Mouse (Mus musculus): ENCODE measurements around the gene Sept6. TPM values are rescaled to one million over a fixed set of nuclear protein-coding genes. Genes with fewer than 3 reads are reported as not detected.
"Not testable (repeated sequence)": the region's sequence is repeated elsewhere in the genome, so short reads cannot be mapped to it uniquely, and the experiment has no call there.

Gene Sept6
- total RNA-seq, 2 experiments from 2014 or later = 42.1 to 53.5 TPM

GRCm38 (mm10) chrX:36972951-36973471 lies 18.6 kb downstream of the Sept6 start:
- ATAC-seq (replicated peaks; ENCODE audit: poor library complexity) = no peak

- no peak for ATAC-seq (replicated peaks; ENCODE audit: poor library complexity)
These were observed 20.4 kb downstream of the Sept6 start for GRCm38 (mm10) chrX:36971156-36971555.

- peak; percentile 37; the same call in 1 of the 2 replicates for ATAC-seq (replicated peaks; ENCODE audit: poor library complexity)
These were observed 22.1 kb downstream of the Sept6 start for GRCm38 (mm10) chrX:36969501-36969900.

GRCm38 (mm10) chrX:36956674-36957073 lies 34.9 kb downstream of the Sept6 start:
- peak; percentile 58 for ATAC-seq (replicated peaks; ENCODE audit: poor library complexity)

GRCm38 (mm10) chrX:36941106-36941505 lies 50.5 kb downstream of the Sept6 start:
- no peak for ATAC-seq (replicated peaks; ENCODE audit: poor library complexity)

- peak; percentile 73 for ATAC-seq (replicated peaks; ENCODE audit: poor library complexity)
These were observed 51.7 kb downstream of the Sept6 start for GRCm38 (mm10) chrX:36939806-36940413.

- ATAC-seq (replicated peaks; ENCODE audit: poor library complexity) = no peak
These were observed 56.1 kb downstream of the Sept6 start for GRCm38 (mm10) chrX:36935326-36935966.

GRCm38 (mm10) chrX:36930574-36930973 lies 61.0 kb downstream of the Sept6 start:
- peak; percentile 57 for ATAC-seq (replicated peaks; ENCODE audit: poor library complexity)

- no peak for ATAC-seq (replicated peaks; ENCODE audit: poor library complexity)
These were observed 61.9 kb downstream of the Sept6 start for GRCm38 (mm10) chrX:36929694-36930093.

- no peak for ATAC-seq (replicated peaks; ENCODE audit: poor library complexity)
These were observed 62.8 kb downstream of the Sept6 start for GRCm38 (mm10) chrX:36928791-36929190.

GRCm38 (mm10) chrX:36921346-36921745 lies 70.2 kb downstream of the Sept6 start:
- no peak for ATAC-seq (replicated peaks; ENCODE audit: poor library complexity)

GRCm38 (mm10) chrX:36917749-36918148 lies 73.8 kb downstream of the Sept6 start:
- peak; percentile 50 for ATAC-seq (replicated peaks; ENCODE audit: poor library complexity)

GRCm38 (mm10) chrX:36911343-36911742 lies 80.3 kb downstream of the Sept6 start:
- ATAC-seq (replicated peaks; ENCODE audit: poor library complexity) = peak; percentile 90

- ATAC-seq (replicated peaks; ENCODE audit: poor library complexity) = peak; percentile 27; the same call in 1 of the 2 replicates
These were observed 85.1 kb downstream of the Sept6 start for GRCm38 (mm10) chrX:36906539-36906938.

- peak; percentile 93 for ATAC-seq (replicated peaks; ENCODE audit: poor library complexity)
These were observed 88.4 kb downstream of the Sept6 start for GRCm38 (mm10) chrX:36903115-36903768.

GRCm38 (mm10) chrX:36902321-36903114 lies 89.1 kb downstream of the Sept6 start, which contains the start of gene Nkrf:
Gene Nkrf (minus strand): TSS chrX:36902899.
- ATAC-seq (replicated peaks; ENCODE audit: poor library complexity) = peak; percentile 33; the same call in 1 of the 2 replicates

GRCm38 (mm10) chrX:36901655-36902054 lies 89.9 kb downstream of the Sept6 start:
- ATAC-seq (replicated peaks; ENCODE audit: poor library complexity) = no peak

GRCm38 (mm10) chrX:36898931-36899330 lies 92.7 kb downstream of the Sept6 start:
- ATAC-seq (replicated peaks; ENCODE audit: poor library complexity) = not testable (repeated sequence)

- ATAC-seq (replicated peaks; ENCODE audit: poor library complexity) = 0 out of 2 replicates have a peak, but pooled peaks have one; percentile 31
These were observed 106.9 kb downstream of the Sept6 start for GRCm38 (mm10) chrX:36884719-36885118.

- peak; percentile 32 for ATAC-seq (replicated peaks; ENCODE audit: poor library complexity)
These were observed 116.9 kb downstream of the Sept6 start for GRCm38 (mm10) chrX:36874704-36875128.
